Mouse (Mus musculus) spleen, adult 2 months (tissue): ENCODE measurements around the gene Clstn2.

Experiments
- CTCF ChIP-seq: fragments of 200-500 bp; IDR thresholded peaks from 2 replicates; pipeline ENCODE4 v1.5.1; 2011; ENCODE audit warnings: mild to moderate bottlenecking, inconsistent platforms; ENCODE audit not compliant: insufficient read depth, insufficient read length, insufficient replicate concordance; ENCODE audit errors: extremely low read depth
- POLR2A ChIP-seq: fragments of 200-500 bp; IDR thresholded peaks from 2 replicates; pipeline ENCODE4 v1.6.1; 2011; ENCODE audit warnings: low read depth, low read length, inconsistent platforms

GRCm38 (mm10) chr9:97590712-97591111 lies 442.3 kb downstream of the Clstn2 start:
- TF ChIP-seq POLR2A = no peak
- TF ChIP-seq CTCF = no peak
